Mouse (Mus musculus) cerebellum, adult 11 months (tissue): ENCODE results near the gene Fam227a.
A peak's percentile ranks its signal among the peaks of the same experiment; 100 is the strongest.
"Not testable (repeated sequence)": the region's sequence is repeated elsewhere in the genome, so short reads cannot be mapped to it uniquely, and the experiment has no call there.

Experiments used
- DNase-seq: peaks from one replicate; pipeline ENCODE4 v3.0.0; 2022

The Fam227a gene

GRCm38 (mm10) chr15:79683707-79684465 is 25.1 kb upstream of the Fam227a start:
- DNase-seq = no peak

GRCm38 (mm10) chr15:79683146-79683545 is 24.4 kb upstream of the Fam227a start:
- DNase-seq = no peak

GRCm38 (mm10) chr15:79681973-79682372 is 23.2 kb upstream of the Fam227a start:
- DNase-seq = no peak

- no peak for DNase-seq
Observed at GRCm38 (mm10) chr15:79677936-79678335, 19.2 kb upstream of the Fam227a start.

GRCm38 (mm10) chr15:79671828-79672348 is 13.1 kb upstream of the Fam227a start:
- DNase-seq = not testable (repeated sequence)

GRCm38 (mm10) chr15:79670972-79671299 is 12.2 kb upstream of the Fam227a start:
- no peak for DNase-seq

- peak; percentile 85 for DNase-seq
Observed at GRCm38 (mm10) chr15:79670249-79670971, 11.7 kb upstream of the Fam227a start, which contains the start of gene Tomm22. Tomm22 (plus strand) TSS chr15:79670861.

GRCm38 (mm10) chr15:79669195-79669594 is 10.4 kb upstream of the Fam227a start:
- DNase-seq = no peak

GRCm38 (mm10) chr15:79664666-79665065 is 5.9 kb upstream of the Fam227a start:
- no peak for DNase-seq

GRCm38 (mm10) chr15:79661852-79662251 is 3.1 kb upstream of the Fam227a start:
- no peak for DNase-seq

GRCm38 (mm10) chr15:79657837-79658530 is 772 bp downstream of the Fam227a start:
- DNase-seq = peak; percentile 84

GRCm38 (mm10) chr15:79656451-79656850 is 2.3 kb downstream of the Fam227a start:
- DNase-seq = no peak

- no peak for DNase-seq
Observed at GRCm38 (mm10) chr15:79651481-79651880, 7.3 kb downstream of the Fam227a start.

GRCm38 (mm10) chr15:79650569-79650968 is 8.2 kb downstream of the Fam227a start:
- DNase-seq = no peak

- no peak for DNase-seq
Observed at GRCm38 (mm10) chr15:79648130-79648529, 10.6 kb downstream of the Fam227a start.

GRCm38 (mm10) chr15:79645483-79645882 is 13.3 kb downstream of the Fam227a start:
- DNase-seq = no peak

- no peak for DNase-seq
Observed at GRCm38 (mm10) chr15:79641135-79641817, 17.5 kb downstream of the Fam227a start.

GRCm38 (mm10) chr15:79630471-79630870 is 28.3 kb downstream of the Fam227a start:
- no peak for DNase-seq

- no peak for DNase-seq
Observed at GRCm38 (mm10) chr15:79619770-79620414, 38.9 kb downstream of the Fam227a start.

- no peak for DNase-seq
Observed at GRCm38 (mm10) chr15:79618456-79618855, 40.3 kb downstream of the Fam227a start.

GRCm38 (mm10) chr15:79617135-79617534 is 41.6 kb downstream of the Fam227a start:
- no peak for DNase-seq

- DNase-seq = no peak
Observed at GRCm38 (mm10) chr15:79616729-79617128, 42.0 kb downstream of the Fam227a start.
